11 mouse cellular contexts compared by ENCODE assay signal in the genomic region with DNA sequence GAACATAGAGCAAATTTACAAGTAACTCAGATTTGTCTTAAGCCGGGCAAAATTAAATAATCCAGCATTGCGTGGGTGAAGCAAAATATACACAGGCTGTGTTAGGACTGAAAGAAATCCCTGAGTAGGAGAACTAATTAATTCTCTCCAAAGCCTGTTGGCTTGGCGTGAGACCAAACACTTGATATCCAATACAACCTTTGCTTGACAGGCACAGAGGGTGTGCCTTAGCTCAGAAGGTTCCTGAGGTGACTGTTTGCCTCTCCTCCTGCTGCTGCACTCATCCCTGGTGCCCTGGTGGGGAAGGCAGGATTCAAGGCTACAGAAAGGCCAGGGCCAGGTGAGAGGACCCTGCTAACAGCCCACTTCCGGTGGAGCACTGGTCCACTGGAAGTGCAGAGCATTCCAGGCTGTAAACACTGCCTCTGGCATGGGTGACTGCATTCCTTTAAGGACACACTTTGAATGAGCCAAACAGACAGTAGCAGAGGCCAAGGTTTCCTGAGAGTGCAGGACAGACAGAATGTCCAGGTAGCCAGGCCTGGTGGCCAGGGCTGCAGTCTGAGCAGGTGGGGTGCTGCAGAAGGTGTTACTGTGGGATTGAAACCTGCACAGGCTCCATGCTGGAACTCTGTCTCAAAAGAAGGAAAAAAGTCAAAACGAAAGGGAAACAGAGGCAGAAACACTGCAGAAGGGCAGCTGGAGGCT. TPM values are rescaled to one million over a fixed set of nuclear protein-coding genes. Genes with fewer than 3 reads are reported as not detected.
DNase-seq lines count a peak whose midpoint lies in the region; ATAC-seq and TF ChIP-seq lines count a peak whose summit lies in the region.
"Not testable (repeated sequence)": the region's sequence is repeated elsewhere in the genome, so short reads cannot be mapped to it uniquely, and the experiment has no call there.
"Had no signal": no experiment of that assay in that cellular context is flagged by ENCODE, and none has a peak within 500 bp of the region (broad histone marks: within the 10 kb centered on the region; RNA-seq: fewer than 3 reads in every experiment).

No protein-coding gene starts in this region.

- H3K4me2 ChIP-seq in forebrain, embryonic 12.5 days; forebrain, embryonic 16.5 days (ENCODE audit: low read length); hindbrain, embryonic 14.5 days (replicated peaks); midbrain, embryonic 13.5 days (replicated peaks); neural tube, embryonic 13.5 days: not testable (repeated sequence)

- peak; percentile 75; the same call in 1 of the 2 replicates for ATAC-seq in forebrain, embryonic 12.5 days (ENCODE audit: low FRiP score)
- peak; percentile 88 for ATAC-seq in forebrain, embryonic 16.5 days
- ATAC-seq in hindbrain, embryonic 14.5 days (ENCODE audit: low FRiP score): peak; percentile 55; the same call in 1 of the 2 replicates
- peak; percentile 75 for ATAC-seq in midbrain, embryonic 13.5 days
- peak; percentile 77 for ATAC-seq in neural tube, embryonic 13.5 days (ENCODE audit: low read depth)

- not testable (repeated sequence) for H3K9me3 ChIP-seq in forebrain, embryonic 12.5 days; forebrain, embryonic 16.5 days (ENCODE audit: control insufficient read depth, low read length); hindbrain, embryonic 14.5 days (ENCODE audit: control insufficient read depth, low read length); midbrain, embryonic 13.5 days; neural tube, embryonic 13.5 days

- H3K27me3 ChIP-seq in forebrain, embryonic 12.5 days; forebrain, embryonic 16.5 days (replicated peaks; ENCODE audit: control insufficient read depth, insufficient read depth, low read length); hindbrain, embryonic 14.5 days (ENCODE audit: control insufficient read depth, insufficient read depth, low read length); kidney, adult 2 months (replicated peaks; ENCODE audit: control insufficient read depth, insufficient read depth, low read length); midbrain, embryonic 13.5 days; neural tube, embryonic 13.5 days: not testable (repeated sequence)

- TF ChIP-seq CTCF in kidney, adult 2 months (conservative IDR thresholded peaks at IDR 0.05; ENCODE audit: insufficient read depth, insufficient read length, low read depth, low read length): not testable (repeated sequence)

- DNase-seq in hindbrain, embryonic 14.5 days (ENCODE audit: low spot score): not testable (repeated sequence)
- DNase-seq in kidney, adult 2 months: peak; percentile 59

- H3K4me3 ChIP-seq in forebrain, embryonic 12.5 days (replicated peaks); forebrain, embryonic 16.5 days (replicated peaks; ENCODE audit: low read length); hindbrain, embryonic 14.5 days (replicated peaks; ENCODE audit: low read length); kidney, adult 2 months (ENCODE audit: insufficient read depth, low read depth, low read length); midbrain, embryonic 13.5 days (replicated peaks); neural tube, embryonic 13.5 days: not testable (repeated sequence)

- not testable (repeated sequence) for H3K27ac ChIP-seq in forebrain, embryonic 12.5 days; forebrain, embryonic 16.5 days (ENCODE audit: low read length); hindbrain, embryonic 14.5 days; kidney, adult 2 months (ENCODE audit: insufficient read depth, low read depth, low read length); midbrain, embryonic 13.5 days; neural tube, embryonic 13.5 days (replicated peaks)

- H3K9ac ChIP-seq in forebrain, embryonic 12.5 days; forebrain, embryonic 16.5 days (replicated peaks; ENCODE audit: low read depth, low read length); hindbrain, embryonic 14.5 days; midbrain, embryonic 13.5 days (replicated peaks); neural tube, embryonic 13.5 days: not testable (repeated sequence)

- WGBS in forebrain, embryonic 12.5 days: 70% methylated on average over 2 of the region's 5 CpGs
- 11% methylated on average over 2 of the region's 5 CpGs for WGBS in forebrain, embryonic 16.5 days
- WGBS in hindbrain, embryonic 14.5 days: 75% methylated on average over 2 of the region's 5 CpGs
- WGBS in kidney, adult 2 months: 53% methylated on average over 3 of the region's 5 CpGs
- 53% methylated on average over 2 of the region's 5 CpGs for WGBS in midbrain, embryonic 13.5 days
- 70% methylated on average over 2 of the region's 5 CpGs for WGBS in neural tube, embryonic 13.5 days

- not testable (repeated sequence) for H3K4me1 ChIP-seq in forebrain, embryonic 12.5 days; forebrain, embryonic 16.5 days (replicated peaks; ENCODE audit: control insufficient read depth, insufficient read depth, low read length); hindbrain, embryonic 14.5 days (replicated peaks; ENCODE audit: control insufficient read depth, insufficient read depth, low read length); kidney, adult 2 months (ENCODE audit: control insufficient read depth, insufficient read depth, low read length); midbrain, embryonic 13.5 days (replicated peaks); neural tube, embryonic 13.5 days (replicated peaks)

- not testable (repeated sequence) for TF ChIP-seq POLR2A in kidney, adult 2 months (IDR thresholded peaks at IDR 0.05; ENCODE audit: low read depth, low read length)

- not testable (repeated sequence) for H3K36me3 ChIP-seq in forebrain, embryonic 12.5 days (replicated peaks); forebrain, embryonic 16.5 days (ENCODE audit: control insufficient read depth, insufficient read depth); hindbrain, embryonic 14.5 days (replicated peaks; ENCODE audit: control insufficient read depth, insufficient read depth); kidney, adult 2 months (ENCODE audit: control insufficient read depth, insufficient read depth, low read length); midbrain, embryonic 13.5 days; neural tube, embryonic 13.5 days

RNA-seq across cellular contexts. Expression of gene Ceacam2, which starts 23.4 kb away (rescaled TPM):
- not detected in 2 replicates for polyA plus RNA-seq in forebrain, embryonic 12.5 days (2016; fragmentation: Nextera tagmentation; extraction: Ambion mirVana)
- polyA plus RNA-seq in forebrain, embryonic 16.5 days (2015; fragmentation: Nextera tagmentation; extraction: Ambion mirVana): 0.11 TPM in 1 of 2 replicates, not detected in the other
- polyA plus RNA-seq in hindbrain, embryonic 14.5 days (2014; fragmentation: Nextera tagmentation; extraction: Ambion mirVana): 0.21 TPM in 1 of 2 replicates, not detected in the other
- polyA plus RNA-seq in kidney, adult 2 months (2012; rRNA removed): 36.3 and 41.2 TPM in 2 replicates
- not detected in 2 replicates for polyA plus RNA-seq in midbrain, embryonic 13.5 days (2015; fragmentation: Nextera tagmentation; extraction: Ambion mirVana)
- polyA plus RNA-seq in neural tube, embryonic 13.5 days (2015; fragmentation: Nextera tagmentation; extraction: Ambion mirVana): 0.14 TPM in 1 of 2 replicates, not detected in the other
- polyA plus RNA-seq: brain, embryonic 14.5 days; embryonic facial prominence, embryonic 11.5 days; forebrain, embryonic 11.5 days; heart, embryonic 11.5 days; heart, embryonic 15.5 days had no signal

RNA-seq across cellular contexts. Expression of gene Ceacam1, which starts 38.8 kb away (rescaled TPM):
- polyA plus RNA-seq in forebrain, embryonic 12.5 days (2016; fragmentation: Nextera tagmentation; extraction: Ambion mirVana): 0.23 and 0.51 TPM in 2 replicates
- 0.96 and 1.1 TPM in 2 replicates for polyA plus RNA-seq in forebrain, embryonic 16.5 days (2015; fragmentation: Nextera tagmentation; extraction: Ambion mirVana)
- polyA plus RNA-seq in hindbrain, embryonic 14.5 days (2014; fragmentation: Nextera tagmentation; extraction: Ambion mirVana): 0.91 and 1.4 TPM in 2 replicates
- polyA plus RNA-seq in kidney, adult 2 months (2012; rRNA removed): 32.1 TPM in 2 replicates
- polyA plus RNA-seq in midbrain, embryonic 13.5 days (2015; fragmentation: Nextera tagmentation; extraction: Ambion mirVana): 0.34 and 0.43 TPM in 2 replicates
- polyA plus RNA-seq in neural tube, embryonic 13.5 days (2015; fragmentation: Nextera tagmentation; extraction: Ambion mirVana): 1.5 and 2.2 TPM in 2 replicates

Comparison
In these comparisons a context has a peak if more than half of its experiments do, and no peak if none do; other contexts are left out.
1. RNA of gene Ceacam2, which starts 23.4 kb away (polyA plus RNA-seq): 36.3 to 41.2 TPM in kidney, adult 2 months; 0.21 TPM in hindbrain, embryonic 14.5 days, 0.14 TPM in neural tube, embryonic 13.5 days, 0.11 TPM in forebrain, embryonic 16.5 days, not detected in midbrain, embryonic 13.5 days and not detected in forebrain, embryonic 12.5 days; every median in the first group is over 10 times any median in the second.
2. RNA of gene Ceacam1, which starts 38.8 kb away (polyA plus RNA-seq): 32.1 TPM in kidney, adult 2 months; 1.5 to 2.2 TPM in neural tube, embryonic 13.5 days, 0.96 to 1.1 TPM in forebrain, embryonic 16.5 days, 0.91 to 1.4 TPM in hindbrain, embryonic 14.5 days, 0.23 to 0.51 TPM in forebrain, embryonic 12.5 days and 0.34 to 0.43 TPM in midbrain, embryonic 13.5 days; every median in the first group is over 10 times any median in the second.
3. Peak in every context shown above with its lines, with median percentiles within 50 percentile points of each other: ATAC-seq.